Mouse (Mus musculus) heart, embryonic 16.5 days (tissue): ENCODE results near the gene Cant1. TPM values are rescaled to one million over a fixed set of nuclear protein-coding genes. Genes with fewer than 3 reads are reported as not detected.

Experiments
- ATAC-seq: fragments of 200-750 bp; cut with Nextera tagmentation; replicated peaks from 2 replicates; pipeline ENCODE4 v1.8.0; 2017; ENCODE audit warnings: moderate number of reproducible peaks; ENCODE audit not compliant: insufficient read depth, low FRiP score; ENCODE audit errors: extremely low read depth
- H3K27ac ChIP-seq: fragments of 300-500 bp; sonication (generic); 2 replicates; pipeline ENCODE4 v1.5.1; 2014; ENCODE audit warnings: mild to moderate bottlenecking, low read length, control low read depth, moderate library complexity
- H3K27me3 ChIP-seq: fragments of 300-500 bp; sonication (generic); 2 replicates; pipeline ENCODE4 v1.6.1; 2014; ENCODE audit warnings: low read length, mixed read lengths; ENCODE audit not compliant: control insufficient read depth, insufficient read depth
- H3K36me3 ChIP-seq: fragments of 300-500 bp; sonication (generic); 2 replicates; pipeline ENCODE4 v1.6.1; 2014; ENCODE audit not compliant: control insufficient read depth, insufficient read depth
- H3K4me1 ChIP-seq: fragments of 300-500 bp; sonication (generic); 2 replicates; pipeline ENCODE4 v1.6.1; 2014; ENCODE audit warnings: low read length, mixed read lengths; ENCODE audit not compliant: control insufficient read depth, insufficient read depth
- H3K4me2 ChIP-seq: fragments of 300-500 bp; sonication (generic); 2 replicates; pipeline ENCODE4 v1.6.1; 2014; ENCODE audit warnings: low read depth, mild to moderate bottlenecking, control low read depth, low read length
- H3K4me3 ChIP-seq: fragments of 300-500 bp; sonication (generic); 2 replicates; pipeline ENCODE4 v1.5.1; 2014; ENCODE audit warnings: mild to moderate bottlenecking, control low read depth, low read length
- H3K9ac ChIP-seq: fragments of 300-500 bp; sonication (generic); 2 replicates; pipeline ENCODE4 v1.6.1; 2014; ENCODE audit warnings: low read length, control low read depth
- H3K9me3 ChIP-seq: fragments of 300-500 bp; sonication (generic); replicated peaks from 2 replicates; pipeline ENCODE4 v1.6.1; 2016; ENCODE audit warnings: low read length; ENCODE audit not compliant: control insufficient read depth
- WGBS: fragments of 180-500 bp; shearing (Covaris S2); extraction: QIAGEN DNeasy Blood & Tissue Kit; methylation state at CpG from one replicate; pipeline ENCODE4 v1.1.7; 2014; 5-methylcytosine and 5-hydroxymethylcytosine counted together
- polyA plus RNA-seq: library from polyadenylated mRNA; unstranded; fragments of >200 nt; fragmentation: Nextera tagmentation; extraction: Ambion mirVana; gene quantifications from 2 replicates; pipeline ENCODE4 v1.2.1, GENCODE M21; 2015

Cant1 gene
- polyA plus RNA-seq, 1 experiment from 2014 or later: 20.2 TPM

DNA sequence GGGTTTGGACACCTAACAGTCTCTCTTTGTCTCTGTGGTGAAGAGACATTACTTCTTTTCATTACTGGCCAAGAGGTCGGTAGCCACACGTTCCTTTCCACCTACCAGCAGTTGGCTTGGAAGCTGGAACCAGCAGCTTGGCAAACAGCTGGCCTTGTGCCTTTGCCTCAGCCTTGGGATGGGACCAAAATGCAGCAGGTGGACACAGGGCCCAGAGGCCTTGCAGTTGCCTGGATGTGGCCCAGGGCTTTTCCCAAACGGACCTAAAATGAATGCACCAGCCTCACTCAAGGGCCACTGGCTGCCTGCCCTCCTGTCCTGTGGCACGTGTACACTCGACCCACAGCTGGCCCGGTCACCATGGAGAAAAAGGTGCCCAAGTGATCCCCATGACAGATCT lies 32.3 kb upstream of the Cant1 start:
- Histone ChIP-seq H3K4me2 (no peak overlapping the region), H3K27me3 (no peaks in the 10 kb centered on the region), H3K9me3 (no peaks in the 10 kb centered on the region), H3K4me1 (no peaks in the 10 kb centered on the region), H3K36me3 (no peaks in the 10 kb centered on the region), H3K27ac (no peak overlapping the region), H3K4me3 (no peak overlapping the region), H3K9ac (no peak overlapping the region)
- no peak for ATAC-seq
- 78% methylated on average over 6 of the region's 6 CpGs for WGBS

DNA sequence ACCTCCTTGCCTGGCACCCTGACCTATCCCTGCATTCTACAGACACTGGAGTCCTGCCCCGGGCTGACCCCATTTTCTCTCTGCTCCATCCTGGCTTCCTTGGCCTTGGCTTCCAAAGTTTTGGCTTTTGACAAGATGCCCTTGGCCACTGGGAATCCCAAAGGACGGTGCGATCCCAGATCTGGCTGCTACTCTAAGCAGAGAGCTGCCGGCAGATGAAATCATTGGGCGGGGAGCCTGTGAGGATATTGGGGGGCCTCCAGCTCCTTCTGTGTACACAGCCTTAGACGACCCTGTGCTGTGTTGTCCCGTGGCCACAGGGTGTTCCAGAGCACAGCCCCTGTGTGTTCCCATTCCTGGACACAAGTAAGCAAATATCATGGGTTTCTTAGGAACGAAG lies 29.5 kb upstream of the Cant1 start:
- no peak overlapping the region for H3K4me2 ChIP-seq
- no peaks in the 10 kb centered on the region for H3K36me3 ChIP-seq
- 76% methylated on average over 8 of the region's 8 CpGs for WGBS
- H3K27ac ChIP-seq: no peak overlapping the region
- ATAC-seq: no peak
- no peak overlapping the region for H3K9ac ChIP-seq
- H3K9me3 ChIP-seq: no peaks in the 10 kb centered on the region
- no peak overlapping the region for H3K4me3 ChIP-seq
- no peaks in the 10 kb centered on the region for H3K27me3 ChIP-seq
- no peaks in the 10 kb centered on the region for H3K4me1 ChIP-seq

DNA sequence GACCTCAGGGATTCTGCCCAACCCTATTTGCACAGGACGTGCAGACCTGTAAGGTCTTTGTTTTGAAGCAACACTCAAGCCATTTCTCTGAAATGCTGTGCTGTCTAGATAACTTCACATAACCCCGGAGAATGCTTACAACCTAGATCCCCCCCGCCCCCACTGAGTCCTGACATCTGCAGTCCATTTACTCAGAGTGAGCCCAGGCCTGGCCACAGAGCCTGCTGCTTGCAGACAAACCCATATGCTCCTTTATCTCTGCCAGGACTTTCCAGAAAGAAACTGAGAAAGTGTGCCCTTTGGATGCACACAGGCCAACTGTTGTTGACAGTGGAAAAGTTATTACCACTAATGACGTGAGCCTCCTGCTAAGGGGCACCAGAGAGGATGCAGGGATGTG lies 28.5 kb upstream of the Cant1 start:
- 61% methylated on average over 4 of the region's 4 CpGs for WGBS
- no peak overlapping the region for H3K9ac ChIP-seq
- H3K27ac ChIP-seq: no peak overlapping the region
- H3K4me3 ChIP-seq: no peak overlapping the region
- no peak for ATAC-seq
- no peak overlapping the region for H3K4me2 ChIP-seq
- H3K27me3 ChIP-seq: no peaks in the 10 kb centered on the region
- H3K4me1 ChIP-seq: peaks cover 5% of the 10 kb centered on the region
- no peaks in the 10 kb centered on the region for H3K9me3 ChIP-seq
- no peaks in the 10 kb centered on the region for H3K36me3 ChIP-seq

DNA sequence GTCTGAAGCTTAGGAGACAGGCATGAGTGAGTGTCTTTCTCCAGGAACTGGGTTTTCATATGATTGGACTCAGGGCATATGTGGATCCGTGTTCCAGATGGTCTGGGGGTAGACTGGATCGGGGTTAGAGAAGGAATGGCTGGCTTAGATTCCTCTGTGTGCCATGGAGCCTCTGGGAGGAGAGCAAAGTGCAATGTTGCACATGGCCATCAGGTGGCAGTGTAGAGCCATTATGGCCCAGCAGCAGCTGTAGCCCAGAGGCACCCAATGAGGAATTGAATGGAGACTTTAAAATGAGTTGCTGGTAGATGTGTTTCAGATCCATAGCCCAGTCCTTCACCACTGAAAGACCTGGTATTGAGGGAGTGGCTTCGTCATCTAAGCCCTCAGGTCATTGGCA lies 27.0 kb upstream of the Cant1 start:
- 10% methylated on average over 3 of the region's 3 CpGs for WGBS
- Histone ChIP-seq H3K36me3 (no peaks in the 10 kb centered on the region), H3K4me2 (no peak overlapping the region), H3K27ac (no peak overlapping the region), H3K9me3 (no peaks in the 10 kb centered on the region), H3K9ac (no peak overlapping the region), H3K4me3 (no peak overlapping the region), H3K27me3 (no peaks in the 10 kb centered on the region), H3K4me1 (peaks cover 5% of the 10 kb centered on the region)
- no peak for ATAC-seq

DNA sequence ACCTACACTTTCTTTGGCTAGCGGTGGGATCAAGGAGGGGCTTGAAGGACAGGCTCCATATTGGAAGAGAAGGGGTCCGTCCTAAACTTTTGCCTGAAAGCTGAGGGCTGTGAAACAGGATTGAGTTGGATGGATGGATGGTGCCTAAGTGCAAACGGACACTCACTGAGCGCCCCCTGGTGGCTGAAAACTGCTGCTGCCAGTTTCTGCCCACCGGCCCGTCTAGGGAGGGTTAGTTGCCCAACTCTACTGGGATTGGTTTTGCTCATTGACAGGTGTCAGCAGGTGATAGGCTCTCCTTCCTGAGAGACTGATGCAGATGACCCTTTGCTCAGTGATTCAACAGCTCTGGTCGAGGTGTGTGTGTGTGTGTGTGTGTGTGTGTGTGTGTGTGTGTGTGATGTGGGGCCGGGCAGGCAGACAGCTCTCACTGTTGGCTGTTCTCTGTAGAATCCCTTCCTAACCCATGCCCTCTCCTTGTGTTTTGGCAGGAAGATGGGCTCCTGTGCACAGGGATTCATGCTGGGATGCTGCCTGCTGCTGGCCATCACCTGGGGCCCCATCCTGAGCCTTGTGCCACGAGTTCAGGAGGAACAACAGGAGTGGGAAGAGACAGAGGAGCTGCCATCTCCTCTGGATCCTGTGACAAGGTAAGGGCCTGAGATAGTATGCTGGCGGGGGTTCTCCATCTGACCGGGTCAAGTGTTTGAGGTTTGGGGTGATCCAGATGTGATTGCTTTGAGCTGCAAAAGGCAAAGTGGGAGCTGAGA lies 24.5 kb upstream of the Cant1 start:
- no peak for ATAC-seq
- H3K27me3 ChIP-seq: no peaks in the 10 kb centered on the region
- H3K36me3 ChIP-seq: no peaks in the 10 kb centered on the region
- no peak overlapping the region for H3K9ac ChIP-seq
- H3K4me3 ChIP-seq: no peak overlapping the region
- no peaks in the 10 kb centered on the region for H3K9me3 ChIP-seq
- peaks cover 8% of the 10 kb centered on the region for H3K4me1 ChIP-seq
- H3K4me2 ChIP-seq: no peak overlapping the region
- no peak overlapping the region for H3K27ac ChIP-seq
- 30% methylated on average over 11 of the region's 11 CpGs for WGBS

DNA sequence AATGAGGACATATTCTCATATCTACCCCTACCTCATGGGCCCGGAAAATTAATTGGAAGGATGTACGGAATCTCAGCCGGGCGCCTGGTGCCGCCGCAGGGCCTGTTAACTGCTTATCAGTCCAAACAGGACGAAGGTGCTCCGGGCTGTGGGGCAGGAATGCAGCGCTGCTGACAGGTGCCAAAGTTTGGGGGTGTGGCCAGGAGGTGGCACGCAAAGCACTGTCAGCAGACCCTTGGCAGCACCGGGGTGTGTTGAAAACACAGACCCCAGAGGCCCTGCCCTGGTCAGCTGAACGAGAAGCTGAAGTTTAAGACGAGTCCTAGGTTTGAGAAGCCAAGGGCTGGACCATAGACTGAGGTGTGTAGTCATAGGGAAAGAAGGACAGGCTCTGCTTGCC lies 23.8 kb upstream of the Cant1 start:
- Histone ChIP-seq H3K27me3 (no peaks in the 10 kb centered on the region), H3K9me3 (no peaks in the 10 kb centered on the region), H3K27ac (no peak overlapping the region), H3K4me2 (no peak overlapping the region), H3K36me3 (no peaks in the 10 kb centered on the region), H3K4me1 (peaks cover 8% of the 10 kb centered on the region), H3K4me3 (no peak overlapping the region), H3K9ac (no peak overlapping the region)
- WGBS: 18% methylated on average over 13 of the region's 13 CpGs
- no peak for ATAC-seq

DNA sequence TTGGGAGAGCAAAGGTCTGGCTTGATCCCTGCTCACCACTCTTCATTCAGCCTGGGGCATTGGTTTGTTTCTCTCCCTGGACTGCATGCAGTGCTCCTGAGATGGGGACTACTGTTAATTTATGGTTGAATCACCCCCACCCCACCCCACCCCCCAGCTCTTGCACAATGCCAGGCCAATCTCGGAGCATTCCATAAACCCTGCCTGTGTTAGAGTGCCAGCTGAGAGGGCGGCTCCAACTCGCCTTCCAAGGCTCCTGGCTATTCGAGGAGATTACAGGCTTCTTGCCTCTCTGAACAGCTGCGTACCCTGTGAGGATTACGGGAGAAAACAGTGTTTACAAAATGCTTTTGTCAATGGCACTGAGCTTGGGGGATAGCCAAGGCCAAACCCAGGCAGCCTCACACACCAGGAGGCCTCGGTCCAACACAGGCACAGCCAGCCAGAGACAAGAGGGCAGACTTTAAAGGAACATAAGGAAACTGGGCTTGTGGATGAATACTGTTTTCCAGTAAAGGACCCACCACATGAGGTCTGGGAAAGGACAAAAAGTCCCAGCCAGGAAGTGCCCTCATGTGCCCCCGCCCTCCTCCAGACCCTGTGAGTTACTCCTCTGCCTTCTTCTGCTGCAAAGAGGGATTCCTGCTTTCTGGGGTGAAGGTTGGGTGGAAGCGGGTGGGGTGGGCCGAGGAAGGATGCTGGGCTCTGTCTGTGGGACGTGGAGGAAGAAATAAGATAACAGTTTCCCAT lies 20.0 kb upstream of the Cant1 start:
- WGBS: 33% methylated on average over 11 of the region's 11 CpGs
- no peaks in the 10 kb centered on the region for H3K36me3 ChIP-seq
- H3K27me3 ChIP-seq: no peaks in the 10 kb centered on the region
- peak overlapping the region; percentile 69 for H3K27ac ChIP-seq
- H3K9ac ChIP-seq: no peak overlapping the region
- peaks cover 11% of the 10 kb centered on the region for H3K4me1 ChIP-seq
- ATAC-seq: no peak
- no peak overlapping the region for H3K4me2 ChIP-seq
- H3K4me3 ChIP-seq: no peak overlapping the region
- no peaks in the 10 kb centered on the region for H3K9me3 ChIP-seq

DNA sequence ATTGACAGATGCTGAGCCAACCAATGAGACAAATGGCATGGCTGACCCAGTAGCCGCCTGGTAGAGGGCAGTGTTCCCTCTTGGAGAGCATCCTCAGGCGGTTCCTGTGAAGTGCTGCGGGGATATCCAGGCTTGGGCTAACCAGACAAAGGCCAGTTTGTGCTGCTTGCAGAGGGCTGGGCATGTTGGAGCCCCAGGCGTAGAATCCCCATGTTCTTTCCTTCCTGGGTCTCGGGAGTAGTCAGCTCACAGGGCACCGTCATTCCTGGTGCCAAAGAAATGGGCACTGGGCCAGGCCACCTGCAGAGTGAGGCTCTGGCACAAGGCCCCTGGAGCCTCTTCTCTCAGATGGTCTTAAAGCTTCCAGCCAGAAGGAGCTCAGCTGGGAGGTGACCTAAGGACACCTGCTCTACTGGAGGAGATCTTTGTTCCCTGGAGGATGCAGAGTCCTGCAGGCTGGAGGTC lies 17.6 kb upstream of the Cant1 start:
- H3K9ac ChIP-seq: no peak overlapping the region
- 34% methylated on average over 6 of the region's 6 CpGs for WGBS
- peaks cover 11% of the 10 kb centered on the region for H3K4me1 ChIP-seq
- H3K27ac ChIP-seq: no peak overlapping the region
- H3K36me3 ChIP-seq: no peaks in the 10 kb centered on the region
- no peak overlapping the region for H3K4me3 ChIP-seq
- H3K9me3 ChIP-seq: no peaks in the 10 kb centered on the region
- no peaks in the 10 kb centered on the region for H3K27me3 ChIP-seq
- no peak for ATAC-seq
- H3K4me2 ChIP-seq: no peak overlapping the region

DNA sequence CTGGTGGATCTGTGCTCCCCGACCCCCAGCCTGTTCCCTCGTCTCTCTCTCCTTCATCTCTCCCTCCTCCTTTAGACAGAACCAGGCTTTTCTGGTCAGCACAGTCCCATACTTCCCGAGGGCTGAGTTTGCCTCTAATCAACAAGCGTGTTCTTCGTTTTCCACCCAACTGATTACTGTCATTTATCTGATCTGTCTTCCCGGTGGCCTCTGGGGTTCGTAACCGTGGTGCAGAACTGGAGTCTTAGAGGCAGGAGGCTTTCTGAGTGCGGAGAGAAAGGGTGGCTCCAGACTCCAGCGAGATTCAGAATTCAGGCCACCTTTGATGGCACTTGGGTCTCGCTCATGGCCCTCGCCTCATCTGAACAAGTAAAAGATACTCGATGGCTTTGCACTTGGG lies 15.2 kb upstream of the Cant1 start:
- ATAC-seq: no peak
- Histone ChIP-seq H3K4me3 (peak overlapping the region; percentile 43), H3K36me3 (no peaks in the 10 kb centered on the region), H3K27ac (peak overlapping the region; percentile 80), H3K27me3 (no peaks in the 10 kb centered on the region), H3K9me3 (no peaks in the 10 kb centered on the region), H3K4me1 (peaks cover 18% of the 10 kb centered on the region), H3K4me2 (peak overlapping the region; percentile 60), H3K9ac (peak overlapping the region; percentile 56)
- WGBS: 33% methylated on average over 13 of the region's 13 CpGs
